ENCODE assay signal across 17 mouse cellular contexts in genomic region chr4:136022924-136023323, GRCm38 (mm10). TPM values are rescaled to one million over a fixed set of nuclear protein-coding genes. Genes with fewer than 3 reads are reported as not detected.
DNase-seq lines count a peak whose midpoint lies in the region; ATAC-seq lines count a peak whose summit lies in the region.
"Had no signal": no experiment of that assay in that cellular context is flagged by ENCODE, and none has a peak within 500 bp of the region (broad histone marks: within the 10 kb centered on the region; RNA-seq: fewer than 3 reads in every experiment).

No protein-coding gene starts in this region.

- H3K4me1 ChIP-seq in heart, embryonic 11.5 days (ENCODE audit: control insufficient read depth, insufficient read depth, low read length), result peaks cover 2% of the 10 kb centered on the region; the same call in 1 of the 2 replicates

- 91% methylated on average over 9 of the region's 9 CpGs for WGBS in heart, embryonic 11.5 days (ENCODE audit: insufficient replicate concordance)

- H3K27ac ChIP-seq in heart, embryonic 11.5 days (ENCODE audit: low read depth, low read length), result no peak overlapping the region
- H3K27ac ChIP-seq: hindbrain, postnatal 0 days; limb, embryonic 10.5 days; lung, embryonic 15.5 days; neural tube, embryonic 13.5 days; stomach, postnatal 0 days had no signal

- H3K36me3 ChIP-seq in heart, embryonic 11.5 days (ENCODE audit: control insufficient read depth, insufficient read depth, low read length), result no peaks in the 10 kb centered on the region
- H3K36me3 ChIP-seq: heart, embryonic 12.5 days; lung, embryonic 15.5 days; neural tube, embryonic 13.5 days had no signal

- no peak overlapping the region for H3K9ac ChIP-seq in heart, embryonic 11.5 days (ENCODE audit: low read depth, low read length)
- H3K9ac ChIP-seq: heart, embryonic 12.5 days; lung, embryonic 15.5 days; neural tube, embryonic 13.5 days had no signal

- no peak overlapping the region for H3K4me3 ChIP-seq in heart, embryonic 11.5 days (ENCODE audit: low read depth, low read length)
- H3K4me3 ChIP-seq: heart, embryonic 12.5 days; limb, embryonic 10.5 days; lung, embryonic 15.5 days; neural tube, embryonic 13.5 days had no signal

- H3K4me2 ChIP-seq in heart, embryonic 11.5 days, result no peak overlapping the region
- H3K4me2 ChIP-seq: heart, embryonic 12.5 days had no signal

- peak; percentile 23 for DNase-seq in heart, postnatal 4 days
- peak; percentile 16 for DNase-seq in lung, postnatal 14 days
- DNase-seq in lung, postnatal 25 days (ENCODE audit: low spot score), result no peak
- DNase-seq in cerebellum, adult 9-10 months, result peak; percentile 42
- peak; percentile 27 to 40 for DNase-seq in cerebellum, postnatal 14 days
- no peak for DNase-seq in right cerebral cortex, postnatal 4 days
- DNase-seq: layer of hippocampus, postnatal 36 days; right cerebral cortex, postnatal 25 days; thymus, postnatal 25 days had no signal

- no peaks in the 10 kb centered on the region for H3K9me3 ChIP-seq in heart, embryonic 11.5 days (replicated peaks; ENCODE audit: control insufficient read depth, low read length)
- H3K9me3 ChIP-seq: heart, embryonic 12.5 days; limb, embryonic 10.5 days; lung, embryonic 15.5 days; neural tube, embryonic 13.5 days had no signal

- no peaks in the 10 kb centered on the region for H3K27me3 ChIP-seq in heart, embryonic 11.5 days (ENCODE audit: control insufficient read depth, insufficient read depth, low read length)
- H3K27me3 ChIP-seq: heart, embryonic 12.5 days; lung, embryonic 15.5 days; neural tube, embryonic 13.5 days had no signal

- no peak for ATAC-seq in heart, embryonic 11.5 days (replicated peaks; ENCODE audit: insufficient number of reproducible peaks, low FRiP score, low TSS enrichment)
- ATAC-seq in inflammation-experienced regulatory T-cells, adult 6 months, result no peak
- ATAC-seq: hindbrain, postnatal 0 days had no signal

RNA-seq across cellular contexts. Expression of gene Eloa, which starts 1.4 kb away (rescaled TPM):
- total RNA-seq in heart, postnatal 4 days (2021), result 10 to 100 TPM; 38.4 to 38.5 TPM
- polyA plus RNA-seq in heart, embryonic 11.5 days (2014; fragmentation: Nextera tagmentation; extraction: Ambion mirVana), result 34.8 and 39.8 TPM in 2 replicates
- 10 to 100 TPM; 47.2 to 77.0 (median 56.2) TPM for polyA plus RNA-seq in inflammation-experienced regulatory T-cells, adult 6 months (2017; shearing (Covaris generic))

RNA-seq across cellular contexts. Expression of gene Rpl11, which starts 30.3 kb away (rescaled TPM):
- 100 to 1,000 TPM; 395 to 405 TPM for total RNA-seq in heart, postnatal 4 days (2021)
- 287 and 345 TPM in 2 replicates for polyA plus RNA-seq in heart, embryonic 11.5 days (2014; fragmentation: Nextera tagmentation; extraction: Ambion mirVana)
- 1,000 to 10,000 TPM in 2 of 3 experiments, 100 to 1,000 TPM in 1; 855 to 1,337 (median 1,209) TPM for polyA plus RNA-seq in inflammation-experienced regulatory T-cells, adult 6 months (2017; shearing (Covaris generic))

RNA-seq across cellular contexts. Expression of gene Pithd1, which starts 35.9 kb away (rescaled TPM):
- 10 to 100 TPM; 17.1 to 18.3 TPM for total RNA-seq in heart, postnatal 4 days (2021)
- polyA plus RNA-seq in heart, embryonic 11.5 days (2014; fragmentation: Nextera tagmentation; extraction: Ambion mirVana), result 46.0 and 51.9 TPM in 2 replicates
- polyA plus RNA-seq in inflammation-experienced regulatory T-cells, adult 6 months (2017; shearing (Covaris generic)), result 10 to 100 TPM in 1 of 3 experiments, 1 to 10 TPM in 2; 8.3 to 16.7 (median 9.8) TPM

RNA-seq across cellular contexts. Expression of gene Lypla2, which starts 50.5 kb away (rescaled TPM):
- 10 to 100 TPM; 46.3 to 46.9 TPM for total RNA-seq in heart, postnatal 4 days (2021)
- polyA plus RNA-seq in heart, embryonic 11.5 days (2014; fragmentation: Nextera tagmentation; extraction: Ambion mirVana), result 68.6 and 71.5 TPM in 2 replicates
- polyA plus RNA-seq in inflammation-experienced regulatory T-cells, adult 6 months (2017; shearing (Covaris generic)), result 10 to 100 TPM; 61.2 to 78.8 (median 65.5) TPM

RNA-seq across cellular contexts. Expression of gene Gale, which starts 59.4 kb away (rescaled TPM):
- total RNA-seq in heart, postnatal 4 days (2021), result 1 to 10 TPM; 7.6 to 9.8 TPM
- polyA plus RNA-seq in heart, embryonic 11.5 days (2014; fragmentation: Nextera tagmentation; extraction: Ambion mirVana), result 30.2 and 31.8 TPM in 2 replicates
- 10 to 100 TPM; 14.2 to 26.3 (median 19.0) TPM for polyA plus RNA-seq in inflammation-experienced regulatory T-cells, adult 6 months (2017; shearing (Covaris generic))

Comparison
In these comparisons a context has a peak if more than half of its experiments do, and no peak if none do; other contexts are left out.
1. DNase-seq: peak in heart, postnatal 4 days (single experiment), lung, postnatal 14 days (single experiment), cerebellum, adult 9-10 months (single experiment) and cerebellum, postnatal 14 days (2 of 2); none in lung, postnatal 25 days (single experiment) and right cerebral cortex, postnatal 4 days (single experiment).